Mouse (Mus musculus) heart, embryonic 14.5 days (tissue): Measurements from ENCODE around the gene Pcca. TPM values are rescaled to one million over a fixed set of nuclear protein-coding genes. Genes with fewer than 3 reads are reported as not detected.

Experiments
- ATAC-seq: fragments of 200-750 bp; cut with Nextera tagmentation; 2 replicates; pipeline ENCODE4 v1.8.0; 2017; ENCODE audit warnings: low read depth, moderate TSS enrichment; ENCODE audit not compliant: insufficient number of reproducible peaks, insufficient read depth, low FRiP score
- H3K27ac ChIP-seq, 2 experiments: fragments of 200-500 bp in 1 of 2; fragments of 300-500 bp in 1 of 2; sonication (generic) in 1 of 2; replicated peaks in 1 of 2; 2 replicates each; pipeline ENCODE4 v1.5.1; 2012 to 2014; ENCODE audit warnings: low read depth in 2 of 2, low read length in 2 of 2, control low read depth in 1 of 2, mild to moderate bottlenecking in 1 of 2, mixed read lengths in 1 of 2; ENCODE audit not compliant: control insufficient read depth in 1 of 2, insufficient read depth in 1 of 2
- H3K27me3 ChIP-seq: fragments of 300-500 bp; sonication (generic); 2 replicates; pipeline ENCODE4 v1.6.1; 2014; ENCODE audit warnings: mild to moderate bottlenecking, low read length, control low read depth; ENCODE audit not compliant: control insufficient read depth, insufficient read depth
- H3K36me3 ChIP-seq: fragments of 300-500 bp; sonication (generic); 2 replicates; pipeline ENCODE4 v1.6.1; 2014; ENCODE audit warnings: mild to moderate bottlenecking, control low read depth, low read length, mixed read lengths; ENCODE audit not compliant: control insufficient read depth, insufficient read depth
- H3K4me1 ChIP-seq, 2 experiments: fragments of 200-500 bp in 1 of 2; fragments of 300-500 bp in 1 of 2; sonication (generic) in 1 of 2; 2 replicates each; pipeline ENCODE4 v1.6.1; 2012 to 2014; ENCODE audit warnings: low read length in 2 of 2, control low read depth in 1 of 2, mixed read lengths in 1 of 2; ENCODE audit not compliant: control insufficient read depth in 2 of 2, insufficient read depth in 2 of 2
- H3K4me2 ChIP-seq: fragments of 300-500 bp; sonication (generic); 2 replicates; pipeline ENCODE4 v1.6.1; 2014; ENCODE audit warnings: mild to moderate bottlenecking, low read length
- H3K4me3 ChIP-seq, 2 experiments: fragments of 200-500 bp in 1 of 2; fragments of 300-500 bp in 1 of 2; sonication (generic) in 1 of 2; 2 replicates each; pipeline ENCODE4 v1.5.1; 2012 to 2014; ENCODE audit warnings: low read length in 2 of 2, mild to moderate bottlenecking in 2 of 2, control low read depth in 1 of 2, low read depth in 1 of 2, moderate library complexity in 1 of 2; ENCODE audit not compliant: control insufficient read depth in 1 of 2, insufficient read depth in 1 of 2
- H3K9ac ChIP-seq: fragments of 300-500 bp; sonication (generic); 2 replicates; pipeline ENCODE4 v1.6.1; 2014; ENCODE audit warnings: mild to moderate bottlenecking, low read length
- H3K9me3 ChIP-seq: fragments of 300-500 bp; sonication (generic); 2 replicates; pipeline ENCODE4 v1.6.1; 2016; ENCODE audit warnings: low read length, control low read depth; ENCODE audit not compliant: control insufficient read depth
- WGBS: fragments of 180-500 bp; shearing (Covaris S2); extraction: QIAGEN DNeasy Blood & Tissue Kit; methylation state at CpG from one replicate; pipeline ENCODE4 v1.1.7; 2014; 5-methylcytosine and 5-hydroxymethylcytosine counted together
- polyA plus RNA-seq: library from polyadenylated mRNA; unstranded; fragments of >200 nt; fragmentation: Nextera tagmentation; extraction: Ambion mirVana; gene quantifications from 2 replicates; pipeline ENCODE4 v1.2.1, GENCODE M21; 2014

The Pcca gene
- polyA plus RNA-seq, 1 experiment from 2014 or later, result 28.9 TPM

DNA sequence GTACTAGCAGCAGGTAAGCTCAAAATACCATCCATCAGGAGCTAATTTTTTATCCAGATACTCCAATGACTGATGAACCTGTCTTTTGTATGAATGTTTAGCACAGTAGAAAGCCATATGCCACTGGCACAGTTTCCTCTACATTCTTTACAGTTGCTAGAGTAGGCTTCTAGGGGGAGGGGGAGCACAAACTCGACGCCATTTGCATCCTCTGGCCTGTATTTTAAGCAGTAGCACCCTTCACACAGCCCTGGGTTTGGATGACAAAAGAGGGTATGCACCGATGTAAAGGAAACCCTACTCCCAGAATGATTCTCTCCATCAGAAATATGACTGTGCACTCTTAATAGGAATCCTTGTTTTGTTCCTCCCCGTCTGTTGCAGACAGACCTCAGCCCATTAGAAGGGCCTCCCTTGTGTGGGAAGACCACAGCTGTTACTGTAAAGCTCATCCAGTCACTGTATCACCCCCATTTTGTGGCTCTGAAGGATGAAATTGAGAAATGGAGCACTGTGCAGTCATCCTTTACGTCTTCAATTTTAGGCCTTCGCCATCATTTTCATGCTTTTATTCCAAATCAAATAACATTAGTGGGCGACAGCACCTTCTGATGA lies 348.8 kb downstream of the Pcca start:
- Histone ChIP-seq H3K4me1 (peaks cover 3 to 6% of the 10 kb centered on the region in 2 experiments; a peak in 2 of 4 replicates), H3K27ac (no peak overlapping the region), H3K9me3 (no peaks in the 10 kb centered on the region), H3K4me2 (no peak overlapping the region), H3K4me3 (no peak overlapping the region), H3K9ac (no peak overlapping the region), H3K27me3 (no peaks in the 10 kb centered on the region), H3K36me3 (no peaks in the 10 kb centered on the region)
- 82% methylated on average over 7 of the region's 7 CpGs for WGBS
- no peak for ATAC-seq

DNA sequence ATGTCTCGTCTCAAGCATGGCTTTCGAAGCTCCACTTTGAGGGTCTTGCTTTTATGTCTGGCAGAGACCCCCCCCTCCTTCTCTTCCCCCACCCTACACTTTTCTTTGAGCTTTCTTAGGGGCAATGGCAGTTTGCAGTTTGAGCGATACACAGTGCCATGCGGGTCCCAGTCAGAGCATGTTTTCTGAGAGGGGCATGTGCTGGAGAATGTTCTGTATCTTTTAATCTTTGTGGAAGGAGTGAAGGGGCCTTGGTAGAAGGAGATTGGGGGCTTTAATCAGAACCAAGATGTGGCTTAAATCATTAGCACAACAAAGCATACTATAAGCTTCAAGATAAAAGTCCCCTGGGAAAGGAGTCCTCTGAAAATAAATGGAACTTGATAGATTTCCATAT lies 349.3 kb downstream of the Pcca start:
- Histone ChIP-seq H3K27me3 (no peaks in the 10 kb centered on the region), H3K4me3 (no peak overlapping the region), H3K4me1 (peaks cover 6 to 11% of the 10 kb centered on the region in 2 experiments), H3K9ac (no peak overlapping the region), H3K36me3 (no peaks in the 10 kb centered on the region), H3K9me3 (no peaks in the 10 kb centered on the region), H3K4me2 (no peak overlapping the region), H3K27ac (no peak overlapping the region)
- ATAC-seq, result no peak
- WGBS, result 78% methylated on average over 4 of the region's 4 CpGs

DNA sequence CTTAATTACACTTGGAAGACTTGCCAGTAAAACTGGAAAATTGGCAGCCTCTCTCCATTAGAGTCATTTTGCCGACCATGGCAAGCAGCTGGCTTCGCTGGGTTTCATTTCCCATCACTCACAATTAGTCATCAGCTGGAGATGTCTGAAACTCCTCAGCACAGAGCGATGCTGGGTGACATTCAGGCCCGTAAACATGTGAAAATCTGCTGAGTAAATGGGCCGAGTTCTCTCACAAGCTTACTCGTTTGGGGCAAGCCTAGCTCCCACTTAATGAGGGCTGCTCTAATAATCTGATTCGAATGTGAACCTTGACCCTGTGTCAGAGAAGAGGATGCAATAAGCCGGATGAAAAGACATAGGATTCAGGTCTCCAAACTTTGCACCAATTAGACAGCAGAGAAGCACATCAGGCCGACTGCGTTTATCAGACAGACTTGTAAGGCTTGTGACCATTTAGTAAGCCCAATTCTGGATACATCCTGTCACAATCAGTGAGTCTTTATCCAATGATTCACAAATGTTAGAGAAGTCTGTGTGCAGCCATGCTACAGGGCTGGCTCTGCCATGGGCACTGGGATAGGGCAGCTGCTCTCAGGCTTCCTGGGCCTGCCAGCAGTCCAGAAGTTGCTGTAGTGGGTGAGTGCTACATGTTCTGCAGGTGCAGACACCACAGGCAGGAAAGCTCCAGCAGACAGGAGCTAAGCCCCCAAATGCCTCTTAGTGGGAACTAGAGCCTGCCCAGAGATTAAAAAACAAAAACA lies 349.9 kb downstream of the Pcca start:
- Histone ChIP-seq H3K27ac (no peak overlapping the region), H3K4me3 (no peak overlapping the region), H3K9me3 (no peaks in the 10 kb centered on the region), H3K4me1 (peaks cover 6 to 16% of the 10 kb centered on the region in 2 experiments), H3K9ac (no peak overlapping the region), H3K27me3 (no peaks in the 10 kb centered on the region), H3K36me3 (no peaks in the 10 kb centered on the region), H3K4me2 (no peak overlapping the region)
- no peak for ATAC-seq
- 61% methylated on average over 10 of the region's 10 CpGs for WGBS

DNA sequence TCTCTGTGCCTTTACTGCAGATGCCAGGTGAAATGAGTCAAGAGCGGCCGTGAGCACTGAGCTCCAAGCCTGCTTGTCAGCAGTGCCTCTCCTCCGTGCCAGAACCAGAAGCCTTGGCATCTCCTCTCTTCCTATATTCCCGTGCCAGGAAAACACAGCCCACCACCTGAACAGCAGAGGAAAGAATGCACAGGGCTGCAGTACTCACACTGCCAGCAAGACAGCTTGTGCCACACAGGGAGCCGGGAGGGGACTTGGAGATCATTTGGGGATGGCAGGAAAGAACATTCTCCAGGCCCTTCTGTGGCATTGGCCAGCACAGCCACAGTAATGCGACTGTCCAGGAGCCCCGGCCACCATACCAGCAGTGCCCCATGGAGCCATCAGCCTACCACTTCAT lies 351.8 kb downstream of the Pcca start:
- Histone ChIP-seq H3K4me3 (no peak overlapping the region), H3K27me3 (no peaks in the 10 kb centered on the region), H3K36me3 (no peaks in the 10 kb centered on the region; the same call in 1 of the 2 replicates), H3K9ac (no peak overlapping the region), H3K4me1 (peaks cover 6 to 16% of the 10 kb centered on the region in 2 experiments), H3K9me3 (no peaks in the 10 kb centered on the region), H3K4me2 (no peak overlapping the region), H3K27ac (no peak overlapping the region)
- ATAC-seq, result no peak
- 84% methylated on average over 7 of the region's 7 CpGs for WGBS

DNA sequence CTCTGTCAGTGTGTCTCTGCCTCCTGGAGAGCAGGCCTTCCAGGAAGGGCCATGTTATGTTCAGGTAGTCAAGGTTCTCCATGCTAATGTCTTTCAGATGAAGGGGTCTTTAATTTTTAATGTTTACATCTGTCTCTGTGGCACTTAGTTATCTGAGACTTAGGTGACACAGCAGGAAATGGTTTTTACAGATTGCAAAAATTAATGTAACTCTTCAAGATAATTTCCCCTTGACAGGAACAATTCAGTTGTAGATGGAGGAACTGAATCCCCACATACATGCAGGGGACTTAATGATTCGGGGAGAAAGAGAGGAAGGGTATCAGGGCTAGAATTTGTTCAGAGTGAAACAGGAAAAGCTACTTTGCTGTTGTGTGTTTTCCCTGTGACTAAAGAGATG lies 353.2 kb downstream of the Pcca start:
- Histone ChIP-seq H3K4me3 (no peak overlapping the region), H3K9me3 (no peaks in the 10 kb centered on the region), H3K4me1 (peaks cover 6 to 16% of the 10 kb centered on the region in 2 experiments), H3K36me3 (peaks cover 13% of the 10 kb centered on the region; the same call in 1 of the 2 replicates), H3K27ac (no peak overlapping the region), H3K9ac (no peak overlapping the region), H3K4me2 (no peak overlapping the region), H3K27me3 (no peaks in the 10 kb centered on the region)
- WGBS, result 83% methylated on average over 1 of the region's 1 CpGs
- ATAC-seq, result no peak

DNA sequence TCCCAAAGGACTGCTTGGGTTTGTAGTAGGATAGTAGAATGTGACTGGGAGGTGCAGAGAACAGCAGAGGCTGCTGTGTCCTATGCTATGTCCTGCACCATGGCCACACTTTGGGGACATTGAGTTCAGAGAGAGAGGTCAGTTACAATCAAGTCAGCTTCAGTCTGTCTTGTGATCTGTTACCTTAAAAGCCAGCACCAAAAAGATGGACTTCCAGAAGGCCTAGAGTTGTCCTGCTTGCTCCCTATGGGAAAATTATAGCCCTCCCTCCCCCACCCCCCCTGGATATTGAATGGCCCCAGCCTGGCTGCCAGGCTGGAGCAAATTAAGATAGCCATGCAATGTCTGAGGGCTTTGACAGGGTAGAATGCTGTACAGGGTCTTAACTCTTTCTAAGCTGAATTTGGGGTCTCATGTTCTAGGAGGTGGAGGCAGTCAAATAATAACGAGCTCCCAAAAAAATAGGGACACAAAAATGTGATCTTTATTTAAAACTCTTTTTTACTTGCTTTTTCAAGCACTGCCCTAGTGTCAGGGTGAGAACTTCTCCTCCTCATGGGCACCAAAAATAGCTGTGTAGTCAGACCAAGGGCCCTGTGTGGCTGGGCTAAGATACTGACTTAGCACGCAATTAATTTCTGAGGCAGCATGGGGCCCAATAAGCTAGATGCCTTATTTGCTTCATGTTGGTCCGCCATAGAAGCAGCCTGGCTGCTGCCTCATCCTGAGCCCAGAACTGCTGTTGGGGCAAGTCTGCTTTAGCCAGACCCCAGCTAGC lies 353.8 kb downstream of the Pcca start:
- H3K9me3 ChIP-seq, result no peaks in the 10 kb centered on the region
- H3K27me3 ChIP-seq, result no peaks in the 10 kb centered on the region
- ATAC-seq, result no peak
- peak overlapping the region; percentile 5 to 61; a peak in 2 of 4 replicates for H3K27ac ChIP-seq
- H3K4me1 ChIP-seq, result peaks cover 6 to 16% of the 10 kb centered on the region in 2 experiments
- no peak overlapping the region for H3K4me3 ChIP-seq
- no peak overlapping the region for H3K4me2 ChIP-seq
- peaks cover 13% of the 10 kb centered on the region; the same call in 1 of the 2 replicates for H3K36me3 ChIP-seq
- no peak overlapping the region for H3K9ac ChIP-seq
- WGBS, result 50% methylated on average over 3 of the region's 3 CpGs

DNA sequence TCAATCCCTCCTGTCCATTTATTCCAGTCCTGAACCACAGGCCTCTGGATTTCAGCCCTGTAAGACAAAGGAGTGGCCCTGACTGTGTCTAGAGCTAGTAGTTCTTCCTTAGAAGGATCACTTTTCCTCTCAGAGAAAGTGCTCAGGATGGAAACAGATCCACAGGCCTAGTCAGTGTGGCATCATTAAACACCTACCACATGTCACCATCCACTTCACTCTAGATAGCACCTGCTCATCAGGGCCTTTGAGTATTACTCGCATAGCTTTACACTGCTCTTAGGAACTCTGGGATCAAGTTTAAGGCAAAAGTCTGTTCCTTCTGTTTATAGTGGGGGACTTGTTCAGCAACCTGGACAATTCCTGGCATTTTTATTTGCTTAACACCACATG lies 354.4 kb downstream of the Pcca start:
- H3K9ac ChIP-seq, result no peak overlapping the region
- WGBS, result 38% methylated on average over 1 of the region's 1 CpGs
- no peak overlapping the region for H3K4me3 ChIP-seq
- no peak overlapping the region for H3K4me2 ChIP-seq
- H3K27ac ChIP-seq, result peak overlapping the region; percentile 5 to 61; a peak in 2 of 4 replicates
- no peaks in the 10 kb centered on the region for H3K27me3 ChIP-seq
- no peaks in the 10 kb centered on the region for H3K9me3 ChIP-seq
- H3K36me3 ChIP-seq, result peaks cover 13% of the 10 kb centered on the region; the same call in 1 of the 2 replicates
- H3K4me1 ChIP-seq, result peaks cover 6 to 16% of the 10 kb centered on the region in 2 experiments
- ATAC-seq, result no peak
